Mouse (Mus musculus) erythroblast, adult 5-6 weeks (primary cell): ENCODE data around the gene Os9. TPM values are rescaled to one million over a fixed set of nuclear protein-coding genes. Genes with fewer than 3 reads are reported as not detected.
A peak's percentile ranks its signal among the peaks of the same experiment; 100 is the strongest.

ENCODE experiments used
- ATAC-seq: replicated peaks from 2 replicates; pipeline ENCODE4 v1.8.0; 2016; ENCODE audit warnings: moderate number of reproducible peaks, mild to moderate bottlenecking, moderate TSS enrichment, inconsistent platforms; ENCODE audit not compliant: poor library complexity, low FRiP score, severe bottlenecking
- total RNA-seq, 2 experiments: library from RNA; stranded (forward) in 1 of 2; stranded (reverse) in 1 of 2; fragments of 150-400 nt in 1 of 2; fragments of 200-764, 138-1000 nt in 1 of 2; gene quantifications; 2 replicates each; pipeline versions ENCODE4 v1.2.3 to v1.2.4; 2015 to 2017; ENCODE audit warnings: low replicate concordance in 2 of 2

Gene Os9
- total RNA-seq, 2 experiments from 2014 or later: 15.0 to 60.7 TPM

DNA sequence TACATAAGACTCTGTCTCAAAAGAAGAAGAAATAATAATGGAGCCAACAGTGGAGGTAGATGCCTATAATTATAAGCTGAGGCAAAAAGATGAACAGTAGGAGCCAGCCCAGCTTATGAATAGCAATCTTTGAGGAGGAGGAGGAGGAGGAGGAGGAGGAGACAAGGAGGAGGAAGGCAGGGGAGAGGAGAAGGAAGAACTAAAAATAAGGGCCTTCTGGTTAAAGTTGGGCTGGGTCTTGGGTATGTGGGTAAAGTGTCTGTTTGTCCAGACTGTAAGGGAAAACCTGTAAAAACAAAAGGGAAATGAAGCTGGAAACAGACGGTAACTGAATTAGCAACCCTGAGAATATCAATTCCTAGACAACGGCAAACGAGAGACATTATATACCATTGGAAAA is 1.1 kb upstream of the Os9 start:
- no peak for ATAC-seq

DNA sequence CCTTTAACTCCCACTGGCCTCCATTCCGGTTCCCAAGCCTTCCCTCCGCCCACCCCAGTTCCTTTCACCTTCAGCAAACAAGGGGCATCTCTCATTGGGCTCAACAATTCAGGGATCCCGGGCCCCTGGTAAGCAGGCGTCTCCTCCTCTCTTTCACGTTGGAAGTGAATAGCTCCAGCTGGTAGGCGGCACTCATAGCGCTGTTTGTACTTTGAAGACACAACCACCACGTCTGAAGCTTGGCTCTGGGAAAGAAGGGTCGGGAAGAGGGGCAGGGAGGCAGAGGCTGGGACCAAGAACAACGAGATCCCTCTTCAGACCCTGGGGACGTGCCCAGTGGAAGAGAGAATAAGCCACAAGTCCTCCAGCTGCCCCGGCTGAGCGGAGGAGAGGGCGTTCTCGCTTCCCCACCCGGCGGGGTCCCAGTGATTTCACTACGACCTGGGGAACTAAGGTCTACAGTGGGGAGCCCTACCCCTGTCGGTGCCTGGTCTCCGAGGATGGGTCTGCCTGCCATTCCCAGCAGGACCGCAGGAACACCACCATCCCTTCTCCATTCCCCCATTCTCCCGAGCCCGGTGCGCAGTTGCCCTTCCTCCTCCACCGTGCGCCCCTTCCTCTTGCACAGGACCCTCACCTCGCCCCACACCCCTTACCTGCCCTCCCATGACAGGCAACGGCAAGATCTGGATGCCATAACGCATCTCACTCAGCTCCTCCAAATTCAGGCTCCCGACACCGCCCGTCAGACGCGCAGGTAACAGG is 448 bp downstream of the Os9 start:
- peak; percentile 4 for ATAC-seq

DNA sequence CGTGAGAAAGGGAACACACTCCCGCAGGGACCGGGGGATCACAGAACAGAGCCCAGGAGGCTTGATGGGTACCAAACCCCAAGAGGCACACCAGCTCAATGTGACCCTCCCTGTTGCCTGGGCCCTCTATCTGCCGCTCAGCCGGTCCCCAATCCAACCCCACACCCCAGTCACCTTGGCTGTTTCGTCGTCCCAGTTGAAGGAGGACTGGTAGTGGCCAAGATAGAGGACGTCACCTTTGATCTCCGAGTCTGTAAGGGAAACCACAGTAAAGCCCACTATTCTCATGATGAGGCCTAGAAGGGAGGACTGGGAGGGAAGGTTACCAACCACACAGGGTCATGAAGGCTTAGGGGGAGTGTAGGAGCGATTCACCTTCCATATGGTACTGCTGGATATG is 1.7 kb downstream of the Os9 start:
- ATAC-seq: no peak

DNA sequence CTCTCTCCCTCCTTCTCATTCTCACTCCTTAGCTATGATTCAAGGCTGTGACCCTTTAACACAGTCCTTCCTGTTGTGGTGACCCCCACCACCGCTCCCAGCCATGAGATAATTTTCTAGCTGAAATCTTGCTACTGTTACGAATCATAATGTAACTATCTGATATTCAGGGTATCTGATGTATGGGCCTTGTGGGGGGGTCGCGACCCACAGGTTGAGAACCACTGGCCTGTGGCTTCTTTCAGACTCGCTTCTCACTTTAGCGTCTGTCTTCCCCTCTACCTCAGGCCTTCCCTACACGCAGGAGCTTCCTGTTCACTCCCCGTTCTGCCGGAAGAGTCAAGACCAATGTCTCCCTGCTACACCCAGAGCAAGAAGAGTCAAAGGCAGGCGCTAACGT is 2.5 kb downstream of the Os9 start:
- no peak for ATAC-seq

DNA sequence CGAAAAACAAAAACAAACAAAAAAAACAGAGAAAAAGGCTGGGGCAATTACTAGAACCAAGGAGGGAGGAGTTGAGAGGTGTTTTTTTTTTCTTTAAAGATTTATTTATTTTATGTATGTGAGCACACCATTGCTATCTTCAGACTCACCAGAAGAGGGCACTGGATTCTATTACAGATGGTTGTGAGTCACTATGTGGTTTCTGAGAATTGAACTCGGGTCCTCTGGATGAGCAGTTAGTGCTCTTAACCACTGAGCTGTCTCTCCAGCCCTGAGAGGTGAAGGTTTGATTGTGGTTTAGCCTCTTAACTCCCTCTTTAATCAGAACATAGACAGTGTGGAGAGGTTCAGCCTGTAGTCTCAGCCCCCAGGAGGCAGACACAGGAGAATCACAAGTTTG is 5.9 kb downstream of the Os9 start:
- no peak for ATAC-seq

DNA sequence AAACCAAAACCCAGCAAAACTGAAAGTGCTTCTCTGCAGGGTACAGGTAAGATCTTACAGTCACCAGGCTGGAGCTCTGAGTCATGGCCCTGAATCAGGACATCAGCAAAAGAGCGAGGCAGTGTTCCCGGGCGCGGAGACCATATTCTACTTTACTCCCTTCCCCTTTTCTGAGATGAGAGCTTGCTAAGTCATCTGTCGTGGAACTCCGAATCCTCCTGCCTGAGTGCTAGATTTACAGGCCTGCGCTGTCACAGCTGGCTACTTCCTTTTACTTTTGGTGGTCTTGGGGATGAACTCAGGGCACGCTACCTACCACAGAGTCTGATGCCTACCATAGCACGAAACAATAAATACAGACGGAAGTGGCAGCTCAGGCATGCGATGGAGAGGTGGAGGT is 6.5 kb downstream of the Os9 start:
- no peak for ATAC-seq

DNA sequence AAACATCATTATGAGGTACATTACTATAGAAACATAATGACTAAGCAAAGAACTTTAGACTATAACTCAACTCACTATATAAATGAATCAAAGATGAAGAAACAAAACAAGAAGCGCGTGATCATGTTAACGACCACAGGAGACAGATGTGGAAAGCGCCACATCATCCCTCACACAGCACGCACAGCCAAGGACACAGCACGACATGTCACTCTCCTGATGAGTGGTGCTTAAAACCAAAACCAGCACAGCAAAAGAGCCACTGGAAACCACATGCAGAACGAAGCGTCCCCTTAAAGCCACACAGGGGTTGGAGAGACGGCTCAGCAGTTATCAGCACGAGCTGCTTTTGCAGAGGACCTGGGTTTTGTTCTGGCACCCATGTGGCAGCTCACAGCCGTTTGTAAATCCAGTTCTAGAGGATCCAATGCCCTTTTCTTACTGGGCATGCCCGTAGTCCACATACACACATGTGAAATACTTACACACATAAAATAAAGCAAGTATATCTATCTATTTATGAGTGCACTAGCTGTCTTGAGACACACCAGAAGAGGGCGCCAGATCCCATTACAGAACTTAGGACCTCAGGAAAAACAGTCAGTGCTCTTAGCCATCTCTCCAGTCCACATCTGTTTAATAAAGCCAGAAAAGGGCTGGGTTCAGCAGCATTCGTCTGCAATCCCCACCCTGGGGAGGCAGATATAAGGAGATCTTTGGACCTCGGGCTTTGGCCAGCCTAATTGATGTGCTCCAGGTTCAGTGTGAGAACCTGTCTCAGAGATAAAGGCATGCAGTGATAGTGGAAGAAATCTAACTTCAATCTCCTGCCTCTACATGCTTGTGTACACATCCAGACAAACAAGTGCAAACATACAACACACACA is 9.7 kb downstream of the Os9 start:
- no peak for ATAC-seq

DNA sequence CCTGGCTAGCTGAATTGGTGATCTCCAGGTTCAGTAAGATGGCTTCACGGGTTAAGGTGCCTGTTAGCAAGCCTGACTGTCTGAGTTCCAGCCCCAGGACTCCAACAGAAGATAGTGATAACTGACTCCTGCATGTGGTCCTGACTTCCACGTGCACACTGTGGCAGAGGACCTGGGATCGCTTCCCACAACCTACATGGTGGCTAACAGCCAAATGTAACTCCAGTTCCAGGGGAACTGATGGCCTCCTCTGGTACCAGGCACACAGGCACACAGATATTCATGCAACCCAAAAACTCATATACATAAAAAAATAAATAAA is 12.7 kb downstream of the Os9 start:
- no peak for ATAC-seq

DNA sequence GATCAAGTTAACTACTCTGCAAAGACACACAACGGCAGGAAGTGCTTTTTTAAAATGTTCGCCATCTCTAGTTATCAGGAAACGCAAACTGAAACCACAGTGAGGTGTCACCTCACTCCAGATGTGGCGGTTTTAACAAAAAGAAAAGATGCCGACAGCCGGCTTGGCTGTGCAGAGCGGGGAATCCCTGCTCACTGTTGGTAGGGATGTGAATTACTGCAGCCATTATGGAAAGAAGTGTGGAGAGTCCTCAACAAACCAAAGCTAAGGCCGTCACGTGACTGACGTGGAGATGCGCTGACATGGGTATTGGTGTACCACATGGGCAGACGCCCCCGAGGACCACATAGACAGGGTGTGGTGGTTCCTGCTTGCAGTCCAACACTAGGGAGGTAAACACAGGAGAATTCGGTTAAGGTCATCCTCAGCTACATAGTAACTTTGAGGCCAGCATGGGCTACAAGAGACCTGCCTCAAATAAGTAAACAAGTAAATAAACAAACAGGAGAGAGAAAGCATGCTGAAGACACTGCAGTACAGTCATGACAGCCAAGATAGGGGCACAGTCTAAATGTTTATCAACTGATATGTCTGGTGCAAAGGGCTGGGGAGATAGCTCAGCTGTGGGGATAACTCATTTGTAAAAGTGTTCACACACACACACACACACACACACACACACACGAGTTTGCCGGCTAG is 13.2 kb downstream of the Os9 start:
- peak; percentile 54 for ATAC-seq

DNA sequence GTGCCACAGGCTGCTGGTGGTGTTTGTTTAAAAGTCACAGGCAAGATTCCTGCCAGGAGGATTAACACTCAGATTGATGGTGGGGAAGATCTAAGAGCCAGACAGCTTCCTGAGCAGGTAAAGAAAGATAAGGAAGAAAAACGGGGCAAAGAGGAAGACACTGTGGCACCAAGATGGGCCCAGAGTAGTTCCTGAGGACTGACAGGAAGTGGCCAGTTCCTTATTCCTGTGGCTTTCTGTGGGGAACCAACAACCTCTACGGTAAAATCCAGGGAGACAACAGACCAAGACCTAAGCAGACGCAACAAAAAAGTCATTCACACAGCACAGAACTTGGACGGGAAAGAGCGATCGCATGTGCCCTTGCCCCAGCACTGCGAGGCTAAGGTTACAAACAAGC is 17.3 kb downstream of the Os9 start:
- ATAC-seq: no peak

DNA sequence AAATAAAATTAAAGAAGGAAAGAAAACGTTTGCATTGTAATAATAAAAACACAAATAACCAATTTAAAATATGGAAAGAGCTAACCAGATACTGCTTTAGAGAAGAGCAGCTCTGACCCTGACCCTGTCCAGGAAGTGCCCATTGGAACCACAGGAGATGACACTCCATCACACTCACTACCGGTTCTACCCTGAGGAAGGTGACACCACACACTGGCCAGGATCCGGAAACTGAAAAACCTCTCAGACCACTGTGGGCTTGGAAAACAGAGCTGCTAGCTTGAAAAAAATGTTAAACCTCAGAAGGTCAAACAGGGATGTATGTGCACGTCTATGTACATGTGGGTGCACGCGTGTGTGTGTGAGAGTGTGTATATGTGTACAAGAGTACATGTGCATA is 19.8 kb downstream of the Os9 start:
- ATAC-seq: no peak

DNA sequence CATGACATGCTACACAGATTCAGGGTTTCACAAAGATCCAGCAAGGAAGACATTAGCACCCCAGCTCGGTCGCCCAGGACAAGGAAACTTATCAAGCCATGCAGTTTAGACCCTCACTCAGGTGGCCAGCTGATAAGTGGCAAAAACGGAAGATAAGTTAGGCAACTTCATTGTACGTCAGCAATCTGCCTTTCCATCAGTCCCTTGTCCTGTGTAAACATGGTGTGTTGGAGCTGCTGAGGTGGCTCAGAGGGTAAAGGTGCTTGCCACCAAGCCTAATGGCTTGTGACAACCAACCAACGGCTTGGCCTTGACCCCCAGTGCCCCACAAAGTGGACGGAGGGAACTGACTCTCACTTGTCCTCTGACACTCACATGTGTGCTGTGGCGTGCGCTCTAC is 20.5 kb downstream of the Os9 start:
- no peak for ATAC-seq

DNA sequence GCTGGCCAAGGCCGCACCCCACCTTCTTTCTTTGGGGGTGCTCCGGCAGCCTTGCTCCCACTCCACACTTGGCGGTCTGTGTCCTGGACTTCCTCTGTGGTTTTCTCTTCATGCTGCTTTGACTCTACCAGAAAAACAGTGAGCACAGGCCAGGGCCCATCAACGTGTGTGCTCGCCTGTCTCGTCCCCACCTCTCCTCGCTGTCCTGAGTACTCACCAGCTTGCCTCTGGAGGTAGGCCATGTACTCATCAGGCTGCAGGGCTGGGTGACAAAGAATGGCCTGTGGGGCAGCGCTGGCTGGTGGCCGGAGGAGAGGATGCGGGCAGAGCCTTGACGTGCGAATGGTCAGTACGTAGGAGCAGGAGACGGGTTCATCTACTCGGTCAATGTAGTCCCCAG is 21.1 kb downstream of the Os9 start:
- ATAC-seq: no peak

DNA sequence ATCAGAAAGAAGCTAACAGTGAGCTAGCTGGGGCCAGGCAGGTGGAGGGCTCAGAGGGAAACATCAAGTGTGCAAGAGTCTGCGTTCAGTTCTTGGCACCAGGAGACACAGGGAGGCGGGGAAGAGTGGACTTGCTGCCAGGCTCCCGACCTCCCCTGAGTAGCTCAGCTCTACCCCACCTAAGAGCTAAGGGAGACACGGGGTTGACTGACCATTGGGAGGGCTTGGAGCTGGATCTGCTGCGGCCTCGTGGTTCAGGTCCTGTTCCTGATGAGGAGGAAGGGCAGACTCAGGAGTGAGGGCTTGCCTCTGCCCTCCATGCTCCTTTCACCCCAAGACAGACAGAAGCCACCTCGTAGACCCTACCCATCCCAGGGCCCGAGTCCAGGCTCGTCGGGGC is 21.7 kb downstream of the Os9 start:
- ATAC-seq: no peak

DNA sequence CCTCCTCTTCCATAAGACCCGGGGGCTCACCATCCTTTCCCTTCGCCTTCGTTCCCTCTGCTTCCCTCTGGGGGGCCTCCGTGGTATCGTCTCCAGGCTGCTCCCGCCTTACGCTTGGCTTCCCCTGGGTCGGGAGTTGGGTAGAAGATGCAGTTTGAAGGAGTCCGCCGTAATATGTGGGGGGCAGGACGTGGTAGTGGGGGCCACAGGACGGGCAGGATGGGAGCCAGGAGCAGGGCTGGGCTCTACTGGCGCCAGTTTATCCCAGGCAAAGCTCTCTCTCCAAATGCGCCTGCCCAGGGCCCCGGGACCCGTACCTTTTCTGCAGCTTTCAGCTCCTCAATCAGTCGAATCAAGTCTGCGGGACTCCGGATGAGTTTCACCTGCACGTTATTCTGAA is 22.4 kb downstream of the Os9 start:
- no peak for ATAC-seq

DNA sequence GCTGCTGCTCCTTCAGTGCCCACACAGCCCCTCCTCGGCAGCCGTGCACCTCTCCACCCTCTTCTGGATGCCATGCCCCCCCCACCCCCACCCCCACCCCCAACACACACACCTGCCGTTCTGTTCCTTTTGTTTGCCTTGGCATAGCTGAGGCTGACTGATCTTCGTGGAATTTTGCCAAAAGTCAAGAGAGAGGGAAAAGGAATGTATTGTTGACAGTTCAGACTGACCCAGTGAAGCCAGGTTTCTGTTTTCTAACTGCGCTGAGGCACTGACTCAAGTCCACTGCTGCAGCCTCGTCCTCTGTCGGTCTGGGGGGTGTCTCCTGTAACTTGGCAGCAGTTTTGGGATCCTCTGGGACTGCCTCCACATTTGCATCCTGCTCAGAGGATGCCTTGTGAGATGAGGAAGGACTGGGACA is 26.5 kb downstream of the Os9 start:
- no peak for ATAC-seq

DNA sequence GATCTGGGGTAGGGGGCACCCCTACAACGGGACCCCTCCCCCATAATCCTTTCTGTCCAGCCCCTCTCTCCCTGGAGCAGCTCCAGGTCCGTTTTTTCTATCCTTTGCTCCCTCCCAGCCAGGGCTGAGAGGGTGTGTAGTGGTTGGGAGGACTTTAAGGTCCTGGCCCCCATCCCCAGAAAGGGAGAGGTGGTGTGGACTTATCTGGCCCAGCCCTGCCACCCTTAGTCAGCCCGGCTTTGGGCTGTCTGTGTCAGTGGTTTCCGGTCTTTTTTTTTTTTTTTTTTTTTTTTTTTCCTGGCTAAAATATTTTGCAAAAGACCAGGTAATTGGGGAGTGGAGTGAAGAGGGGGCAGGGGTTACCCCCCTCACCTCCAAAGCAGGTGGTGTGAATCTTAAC is 28.2 kb downstream of the Os9 start:
- no peak for ATAC-seq

DNA sequence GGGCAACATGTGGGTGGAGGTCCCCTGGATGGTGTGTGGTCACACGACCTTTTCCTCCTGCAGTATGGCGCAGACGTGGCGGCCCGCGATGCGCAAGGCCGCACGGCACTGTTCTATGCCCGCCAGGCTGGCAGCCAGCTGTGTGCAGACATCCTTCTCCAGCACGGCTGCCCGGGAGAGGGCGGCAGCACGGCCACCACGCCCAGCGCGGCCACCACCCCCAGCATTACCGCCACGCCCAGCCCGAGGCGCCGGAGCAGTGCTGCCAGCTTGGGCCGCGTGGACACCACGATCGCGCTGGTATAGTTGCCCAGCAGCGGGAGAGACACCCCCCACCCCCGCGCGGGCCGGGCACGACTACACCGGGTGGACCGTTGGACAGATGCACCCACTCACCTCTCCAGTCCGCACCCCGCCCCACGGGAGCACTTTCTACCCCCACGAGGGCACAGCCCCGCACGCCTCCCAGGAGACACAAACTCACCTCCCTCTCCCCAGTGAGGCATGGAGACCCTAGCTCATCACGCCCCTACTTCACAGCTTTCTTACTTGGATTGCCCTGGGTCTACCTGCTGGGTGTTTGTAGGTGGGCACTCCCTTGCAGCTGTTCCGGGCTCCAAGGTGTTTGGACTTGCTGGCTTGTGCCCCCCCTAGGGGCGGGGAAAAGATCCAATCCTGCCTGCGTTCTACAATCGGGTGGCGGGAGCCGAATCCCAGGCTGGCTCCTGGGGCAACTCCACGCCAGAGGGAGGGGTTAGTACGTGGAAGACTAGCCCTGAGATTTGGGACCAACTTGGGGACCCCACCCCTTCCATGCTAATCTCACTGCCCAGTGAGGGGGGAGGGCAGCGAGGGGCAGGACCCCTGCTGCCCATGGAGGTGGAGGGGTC is 29.2 kb downstream of the Os9 start:
- ATAC-seq: no peak

DNA sequence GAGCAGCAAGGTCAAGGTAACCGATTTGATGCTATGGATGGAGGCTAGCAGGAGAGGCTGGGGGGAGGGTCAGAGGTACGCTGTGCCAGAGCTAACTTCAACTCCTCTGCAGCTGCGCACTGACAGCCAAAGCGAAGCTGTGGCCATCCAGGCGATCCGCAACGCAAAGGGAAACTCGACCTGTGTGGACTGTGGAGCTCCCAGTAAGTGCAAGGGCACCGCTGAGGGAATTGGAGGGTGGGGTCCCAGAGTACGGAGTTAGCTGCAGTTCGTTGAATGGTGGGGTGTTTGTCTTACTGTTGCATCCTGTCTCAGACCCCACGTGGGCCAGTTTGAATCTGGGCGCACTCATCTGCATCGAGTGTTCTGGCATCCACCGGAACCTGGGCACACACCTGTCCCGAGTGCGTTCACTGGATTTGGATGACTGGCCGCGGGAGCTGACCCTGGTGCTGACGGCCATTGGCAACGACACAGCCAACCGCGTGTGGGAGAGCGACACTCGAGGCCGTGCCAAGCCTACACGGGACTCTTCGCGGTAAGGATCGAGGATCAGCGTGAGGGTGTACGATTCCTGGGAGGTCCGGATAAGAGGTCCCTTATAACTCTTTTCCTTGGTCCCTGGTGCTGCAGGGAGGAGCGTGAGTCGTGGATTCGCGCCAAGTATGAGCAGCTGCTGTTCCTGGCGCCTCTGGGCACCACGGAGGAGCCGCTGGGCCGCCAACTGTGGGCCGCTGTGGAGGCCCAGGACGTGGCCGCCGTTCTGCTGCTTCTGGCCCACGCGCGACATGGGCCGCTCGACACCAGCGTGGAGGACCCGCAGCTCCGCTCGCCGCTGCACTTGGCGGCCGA is 30.1 kb downstream of the Os9 start:
- no peak for ATAC-seq
